Mouse (Mus musculus): Measurements from ENCODE around the gene Gm17482. TPM values are rescaled to one million over a fixed set of nuclear protein-coding genes. Genes with fewer than 3 reads are reported as not detected.
A peak's percentile ranks its signal among the peaks of the same experiment; 100 is the strongest.

Gene Gm17482
- polyA plus RNA-seq, 1 experiment from 2014 or later, result not detected

DNA sequence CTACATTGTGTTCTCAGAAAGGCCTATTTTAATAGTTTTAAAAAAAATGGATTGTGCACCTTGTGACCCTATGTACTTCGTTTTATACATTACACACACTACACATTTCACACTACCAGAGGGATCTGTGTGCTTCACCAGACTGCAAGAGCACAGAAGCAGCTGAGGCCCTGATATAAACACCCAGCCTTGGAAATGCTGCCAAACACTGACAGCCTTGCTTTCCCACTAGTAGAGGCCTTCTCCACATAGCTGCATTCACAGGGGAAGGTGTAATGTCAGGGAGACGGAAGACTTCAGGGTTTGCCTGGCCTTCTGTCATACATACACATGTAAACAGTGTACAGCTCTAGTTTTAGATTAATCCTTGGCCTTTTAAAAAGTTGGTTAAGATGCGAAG is 28.0 kb downstream of the Gm17482 start:
- DNase-seq (no peak), ATAC-seq (no peak)

DNA sequence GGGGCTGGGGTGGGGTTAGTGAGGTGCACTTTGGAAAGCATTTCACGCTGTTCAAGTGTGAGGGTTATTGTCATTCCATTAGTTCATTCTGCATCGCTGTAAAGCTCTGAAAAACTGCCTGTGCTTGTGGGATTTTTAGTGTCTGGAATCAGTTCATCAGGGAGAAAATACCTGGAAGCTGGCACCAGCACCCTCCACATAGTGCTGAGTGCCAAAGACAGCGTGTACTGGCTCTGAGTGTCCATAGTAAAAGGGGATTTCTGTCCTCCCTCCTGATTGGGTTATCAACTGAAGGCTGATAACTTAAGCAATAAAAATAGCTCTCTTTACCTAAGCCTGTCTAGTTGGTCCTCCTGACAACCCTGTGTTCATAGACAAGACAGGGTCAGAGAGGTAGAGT is 33.4 kb downstream of the Gm17482 start:
- H3K9ac ChIP-seq (replicated peaks), result no peak overlapping the region
- H3K9me3 ChIP-seq (ENCODE audit: low read length), result no peaks in the 10 kb centered on the region
- no peak overlapping the region for H3K4me2 ChIP-seq (ENCODE audit: low read depth, low read length)
- no peak overlapping the region for H3K27ac ChIP-seq (ENCODE audit: low read depth)
- H3K27me3 ChIP-seq (ENCODE audit: insufficient read depth, low read length), result no peaks in the 10 kb centered on the region
- no peaks in the 10 kb centered on the region for H3K4me1 ChIP-seq (ENCODE audit: insufficient read depth)
- H3K36me3 ChIP-seq (replicated peaks; ENCODE audit: insufficient read depth, low read length), result no peaks in the 10 kb centered on the region
- H3K4me3 ChIP-seq (ENCODE audit: low read depth, low read length), result no peak overlapping the region
- ATAC-seq (no peak), DNase-seq (no peak)
- 72% methylated on average over 3 of the region's 3 CpGs for WGBS (ENCODE audit: insufficient replicate concordance)
- TF ChIP-seq CTCF (IDR thresholded peaks at IDR 0.05; ENCODE audit: low read depth) (no peak), EP300 (IDR thresholded peaks at IDR 0.05; ENCODE audit: low read depth) (no peak)

More for the DNA sequence above, 28.0 kb downstream of the Gm17482 start:
- H3K9me3 ChIP-seq (ENCODE audit: low read length), result no peaks in the 10 kb centered on the region
- H3K4me2 ChIP-seq (ENCODE audit: low read depth, low read length), result no peak overlapping the region
- no peak overlapping the region for H3K4me3 ChIP-seq (ENCODE audit: low read depth, low read length)
- no peak overlapping the region for H3K27ac ChIP-seq (ENCODE audit: low read depth)
- H3K9ac ChIP-seq (replicated peaks), result no peak overlapping the region
- no peaks in the 10 kb centered on the region for H3K27me3 ChIP-seq (ENCODE audit: insufficient read depth, low read length)
- TF ChIP-seq CTCF (IDR thresholded peaks at IDR 0.05; ENCODE audit: low read depth), result no peak
- 68% methylated on average over 3 of the region's 3 CpGs for WGBS (ENCODE audit: insufficient replicate concordance)
- peaks cover 6% of the 10 kb centered on the region for H3K4me1 ChIP-seq (ENCODE audit: insufficient read depth)
- no peaks in the 10 kb centered on the region for H3K36me3 ChIP-seq (replicated peaks; ENCODE audit: insufficient read depth, low read length)

DNA sequence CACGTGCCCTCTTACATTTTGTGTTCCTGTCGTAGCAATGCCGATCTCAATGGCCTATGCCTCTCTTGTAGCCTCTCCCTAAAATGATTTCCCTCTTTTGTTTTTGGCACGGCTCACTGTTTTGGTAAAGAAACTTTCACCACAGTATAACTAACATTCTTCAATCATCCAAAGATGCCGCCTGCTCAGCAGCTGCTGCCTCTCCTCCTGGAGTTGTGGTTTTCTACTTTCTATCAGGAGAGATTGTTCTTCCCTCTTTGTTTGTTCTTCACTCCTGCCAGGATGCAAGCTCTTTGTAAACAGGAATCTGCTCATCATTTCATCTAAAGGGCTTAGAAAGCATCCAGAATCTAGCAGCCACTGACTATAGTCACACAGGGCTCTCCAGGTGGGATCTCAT is 39.6 kb downstream of the Gm17482 start:
- no peak overlapping the region for H3K4me3 ChIP-seq (ENCODE audit: low read depth, low read length)

DNA sequence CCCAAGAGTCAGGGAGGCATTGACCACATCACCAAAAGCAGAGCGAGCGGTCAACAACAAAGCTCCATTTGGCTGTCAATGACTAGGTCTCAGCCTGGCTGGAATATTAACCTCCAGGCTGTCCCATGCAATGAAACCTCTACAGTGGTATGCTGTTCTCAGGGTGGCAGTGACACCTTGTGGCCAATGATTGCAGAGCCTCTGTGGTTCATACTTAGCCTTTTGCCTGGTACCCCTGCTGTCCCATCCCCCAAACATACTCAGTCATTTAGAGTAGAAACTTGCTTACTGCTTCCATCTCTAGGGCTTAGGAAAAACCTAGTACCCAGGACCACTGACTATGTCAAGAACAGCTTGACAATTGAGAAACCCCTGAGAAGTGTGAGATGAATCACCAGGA is 40.8 kb downstream of the Gm17482 start:
- Histone ChIP-seq H3K27me3 (ENCODE audit: insufficient read depth, low read length) (no peaks in the 10 kb centered on the region), H3K9me3 (ENCODE audit: low read length) (no peaks in the 10 kb centered on the region), H3K4me2 (ENCODE audit: low read depth, low read length) (no peak overlapping the region), H3K4me1 (ENCODE audit: insufficient read depth) (no peaks in the 10 kb centered on the region), H3K36me3 (replicated peaks; ENCODE audit: insufficient read depth, low read length) (no peaks in the 10 kb centered on the region), H3K4me3 (ENCODE audit: low read depth, low read length) (no peak overlapping the region), H3K9ac (replicated peaks) (no peak overlapping the region), H3K27ac (ENCODE audit: low read depth) (no peak overlapping the region)
- 51% methylated on average over 2 of the region's 2 CpGs for WGBS (ENCODE audit: insufficient replicate concordance)
- no peak for TF ChIP-seq EP300 (IDR thresholded peaks at IDR 0.05; ENCODE audit: low read depth)
- peak; percentile 89 for TF ChIP-seq CTCF (IDR thresholded peaks at IDR 0.05; ENCODE audit: low read depth)
- DNase-seq, result peak; percentile 70
- ATAC-seq, result peak; percentile 61

More for the DNA sequence above, 39.6 kb downstream of the Gm17482 start:
- no peak overlapping the region for H3K27ac ChIP-seq (ENCODE audit: low read depth)
- H3K27me3 ChIP-seq (ENCODE audit: insufficient read depth, low read length), result no peaks in the 10 kb centered on the region
- H3K9me3 ChIP-seq (ENCODE audit: low read length), result no peaks in the 10 kb centered on the region
- TF ChIP-seq CTCF (IDR thresholded peaks at IDR 0.05; ENCODE audit: low read depth), result no peak
- TF ChIP-seq EP300 (IDR thresholded peaks at IDR 0.05; ENCODE audit: low read depth), result no peak
- WGBS (ENCODE audit: insufficient replicate concordance), result 68% methylated on average over 5 of the region's 5 CpGs
- ATAC-seq (no peak), DNase-seq (no peak)
- H3K4me1 ChIP-seq (ENCODE audit: insufficient read depth), result no peaks in the 10 kb centered on the region
- H3K9ac ChIP-seq (replicated peaks), result no peak overlapping the region
- H3K36me3 ChIP-seq (replicated peaks; ENCODE audit: insufficient read depth, low read length), result no peaks in the 10 kb centered on the region
- H3K4me2 ChIP-seq (ENCODE audit: low read depth, low read length), result no peak overlapping the region

DNA sequence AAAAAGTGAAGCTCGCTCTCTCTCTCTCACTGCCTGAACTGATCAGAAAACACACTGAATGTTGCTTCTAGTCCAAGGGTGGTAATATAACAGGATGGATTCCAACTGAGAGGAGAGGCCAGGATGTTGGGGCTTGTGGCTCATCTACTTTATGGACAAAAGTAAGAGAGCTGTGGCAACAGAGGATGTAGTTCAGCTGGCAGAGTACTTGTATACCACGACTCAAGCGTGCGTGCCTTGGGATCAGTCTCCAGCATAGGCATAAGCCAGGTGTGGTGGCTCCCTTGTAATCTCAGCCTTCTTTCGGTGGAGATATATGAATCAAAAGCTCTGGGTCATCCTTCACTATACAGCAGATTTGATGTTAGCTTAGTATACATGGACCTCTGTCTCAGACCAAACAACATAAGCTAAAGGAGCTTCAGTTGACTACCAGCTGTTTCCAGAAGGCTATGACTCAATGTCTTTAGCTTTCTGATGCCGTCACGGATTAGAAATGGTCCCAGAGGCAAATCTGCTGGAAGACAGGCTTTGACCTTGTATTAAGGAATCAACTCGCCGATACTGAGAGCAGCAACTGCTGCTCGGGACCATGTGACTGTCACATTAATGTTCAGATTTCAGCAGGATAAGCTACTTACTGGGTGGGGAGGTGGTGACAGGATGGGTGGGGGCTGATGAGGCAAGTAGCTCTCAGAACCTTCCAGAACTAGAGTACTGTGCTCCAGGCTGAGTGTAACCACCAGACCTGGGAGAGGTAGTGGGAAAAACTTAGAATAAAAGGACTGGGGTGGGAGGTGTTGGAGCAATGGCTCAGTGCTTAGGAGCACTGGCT is 41.6 kb downstream of the Gm17482 start:
- no peak overlapping the region for H3K27ac ChIP-seq (ENCODE audit: low read depth)
- DNase-seq (no peak), ATAC-seq (no peak)
- H3K9me3 ChIP-seq (ENCODE audit: low read length), result no peaks in the 10 kb centered on the region
- TF ChIP-seq EP300 (IDR thresholded peaks at IDR 0.05; ENCODE audit: low read depth) (no peak), CTCF (IDR thresholded peaks at IDR 0.05; ENCODE audit: low read depth) (no peak)
- H3K36me3 ChIP-seq (replicated peaks; ENCODE audit: insufficient read depth, low read length), result no peaks in the 10 kb centered on the region
- H3K4me2 ChIP-seq (ENCODE audit: low read depth, low read length), result no peak overlapping the region
- no peaks in the 10 kb centered on the region for H3K27me3 ChIP-seq (ENCODE audit: insufficient read depth, low read length)
- H3K4me3 ChIP-seq (ENCODE audit: low read depth, low read length), result no peak overlapping the region
- WGBS (ENCODE audit: insufficient replicate concordance), result 78% methylated on average over 10 of the region's 10 CpGs
- H3K9ac ChIP-seq (replicated peaks), result no peak overlapping the region
- no peaks in the 10 kb centered on the region for H3K4me1 ChIP-seq (ENCODE audit: insufficient read depth)

DNA sequence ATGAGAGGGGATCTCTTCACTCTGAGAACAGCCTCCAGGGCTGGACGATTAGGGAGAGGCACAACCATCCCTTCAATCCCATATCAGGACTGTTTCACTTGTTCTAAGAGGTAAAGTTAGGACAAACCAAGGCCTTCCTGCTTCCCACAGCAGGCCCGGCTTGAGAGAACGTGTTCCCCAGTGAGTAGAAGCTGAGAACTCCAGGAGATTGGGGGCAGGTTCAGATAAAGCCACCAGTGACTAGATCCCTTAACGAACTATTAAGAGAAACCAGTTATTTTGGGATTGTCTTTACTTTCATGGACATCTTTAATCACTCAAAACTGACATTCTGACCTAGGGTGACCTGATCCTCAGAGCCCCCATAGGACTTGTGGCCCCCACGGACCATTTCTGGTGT is 42.4 kb downstream of the Gm17482 start:
- no peak for DNase-seq
- Histone ChIP-seq H3K4me2 (ENCODE audit: low read depth, low read length) (no peak overlapping the region), H3K36me3 (replicated peaks; ENCODE audit: insufficient read depth, low read length) (no peaks in the 10 kb centered on the region), H3K27ac (ENCODE audit: low read depth) (no peak overlapping the region), H3K9me3 (ENCODE audit: low read length) (no peaks in the 10 kb centered on the region), H3K9ac (replicated peaks) (no peak overlapping the region), H3K27me3 (ENCODE audit: insufficient read depth, low read length) (no peaks in the 10 kb centered on the region), H3K4me1 (ENCODE audit: insufficient read depth) (no peaks in the 10 kb centered on the region), H3K4me3 (ENCODE audit: low read depth, low read length) (no peak overlapping the region)
- WGBS (ENCODE audit: insufficient replicate concordance), result 65% methylated on average over 5 of the region's 5 CpGs
- no peak for TF ChIP-seq EP300 (IDR thresholded peaks at IDR 0.05; ENCODE audit: low read depth)
- TF ChIP-seq CTCF (IDR thresholded peaks at IDR 0.05; ENCODE audit: low read depth), result no peak
- ATAC-seq, result no peak

Data from liver, postnatal 0 days (tissue).